17 mouse cellular contexts compared by ENCODE assay signal in the genomic region with DNA sequence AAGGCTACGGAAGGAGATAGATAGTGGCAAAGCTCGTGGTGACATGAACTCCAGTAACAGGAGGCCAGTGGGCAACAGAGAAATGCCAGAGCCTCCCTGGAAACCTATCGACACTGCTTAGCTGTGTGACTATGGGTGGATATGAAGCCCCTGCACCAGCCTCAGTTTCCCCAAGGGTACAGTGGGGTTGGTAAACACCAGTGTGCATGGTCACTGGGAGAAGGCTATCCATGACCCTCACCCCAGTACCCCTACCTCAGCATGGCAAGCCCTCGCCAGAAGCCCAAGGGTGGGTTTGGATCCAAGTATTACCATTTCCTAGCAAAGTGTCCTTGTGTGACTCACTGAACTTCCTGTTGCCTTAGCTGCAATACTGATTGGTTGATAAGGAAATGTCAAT.
"Had no signal": no experiment of that assay in that cellular context is flagged by ENCODE, and none has a peak within 500 bp of the region (broad histone marks: within the 10 kb centered on the region; RNA-seq: fewer than 3 reads in every experiment).

No protein-coding gene starts in this region.

- H3K4me1 ChIP-seq: neural tube, embryonic 12.5 days had no signal

- H3K4me3 ChIP-seq: limb, embryonic 13.5 days; liver, embryonic 13.5 days; neural tube, embryonic 12.5 days; stomach, embryonic 15.5 days had no signal

- H3K9me3 ChIP-seq: limb, embryonic 13.5 days; liver, embryonic 13.5 days; neural tube, embryonic 12.5 days; stomach, embryonic 15.5 days had no signal

- H3K36me3 ChIP-seq: limb, embryonic 13.5 days; liver, embryonic 13.5 days; neural tube, embryonic 12.5 days; stomach, embryonic 15.5 days had no signal

- H3K27me3 ChIP-seq: limb, embryonic 13.5 days; liver, embryonic 13.5 days; neural tube, embryonic 12.5 days; stomach, embryonic 15.5 days had no signal

- DNase-seq: kidney, adult 18-20 months; kidney, postnatal 25 days; left cerebral cortex, postnatal 4 days; liver, embryonic 13.5 days; lung, adult 2 months; lung, postnatal 14 days; lung, postnatal 4 days; midbrain, embryonic 14.5 days; retina, postnatal 1 day; right cerebral cortex, postnatal 25 days; spleen, adult 18-20 months; thymus, postnatal 36 days had no signal

- H3K9ac ChIP-seq: limb, embryonic 13.5 days; liver, embryonic 13.5 days; neural tube, embryonic 12.5 days; stomach, embryonic 15.5 days had no signal

- H3K27ac ChIP-seq: kidney, postnatal 0 days; limb, embryonic 13.5 days; liver, embryonic 13.5 days; neural tube, embryonic 12.5 days; stomach, embryonic 15.5 days had no signal

- H3K4me2 ChIP-seq: limb, embryonic 13.5 days; liver, embryonic 13.5 days; midbrain, embryonic 11.5 days; neural tube, embryonic 12.5 days; stomach, embryonic 15.5 days had no signal
